Mouse (Mus musculus): ENCODE measurements around the gene Gm49336.

- TF ChIP-seq CTCF (IDR thresholded peaks at IDR 0.05; ENCODE audit: control insufficient read depth, insufficient read depth, insufficient read length) (no peak), USF1 (IDR thresholded peaks at IDR 0.05; ENCODE audit: low read depth) (no peak), MYOD1 (IDR thresholded peaks at IDR 0.05; ENCODE audit: control insufficient read depth, insufficient read length, low read depth) (no peak), MAX (IDR thresholded peaks at IDR 0.05) (no peak)
Measured at GRCm38 (mm10) chr14:60178571-60178955, 72.7 kb downstream of the Gm49336 start.

All from C2C12 (cell line).